Mouse (Mus musculus) bone marrow macrophage, adult 2 months (primary cell): ENCODE measurements around the gene Stk39.

Experiments used
- CTCF ChIP-seq: IDR thresholded peaks from 2 replicates; pipeline ENCODE4 v1.5.1; 2012; ENCODE audit warnings: low read depth, mild to moderate bottlenecking, low read length, moderate library complexity
- POLR2A ChIP-seq: IDR thresholded peaks from 2 replicates; pipeline ENCODE4 v1.6.1; 2012; ENCODE audit warnings: mild to moderate bottlenecking, low read depth, low read length, borderline replicate concordance

- TF ChIP-seq CTCF, result no peak
- TF ChIP-seq POLR2A, result no peak
Observed at GRCm38 (mm10) chr2:68419746-68420145, 52.3 kb downstream of the Stk39 start.
